Mouse (Mus musculus) forebrain, embryonic 16.5 days (tissue): ENCODE results near the gene Hprt. TPM values are rescaled to one million over a fixed set of nuclear protein-coding genes. Genes with fewer than 3 reads are reported as not detected.
A peak's percentile ranks its signal among the peaks of the same experiment; 100 is the strongest.

ENCODE experiments used
- ATAC-seq: fragments of 200-750 bp; cut with Nextera tagmentation; 2 replicates; pipeline ENCODE4 v1.8.0; 2017; ENCODE audit warnings: mild to moderate bottlenecking, moderate library complexity
- H3K27ac ChIP-seq: fragments of 300-500 bp; sonication (generic); 2 replicates; pipeline ENCODE4 v1.5.1; 2014; ENCODE audit warnings: low read length, control low read depth
- H3K27me3 ChIP-seq: fragments of 300-500 bp; sonication (generic); replicated peaks from 2 replicates; pipeline ENCODE4 v1.6.1; 2014; ENCODE audit warnings: low read length; ENCODE audit not compliant: control insufficient read depth, insufficient read depth
- H3K36me3 ChIP-seq: fragments of 300-500 bp; sonication (generic); 2 replicates; pipeline ENCODE4 v1.6.1; 2014; ENCODE audit not compliant: control insufficient read depth, insufficient read depth
- H3K4me1 ChIP-seq: fragments of 300-500 bp; sonication (generic); replicated peaks from 2 replicates; pipeline ENCODE4 v1.6.1; 2014; ENCODE audit warnings: low read length; ENCODE audit not compliant: control insufficient read depth, insufficient read depth
- H3K4me2 ChIP-seq: fragments of 300-500 bp; sonication (generic); 2 replicates; pipeline ENCODE4 v1.6.1; 2014; ENCODE audit warnings: mild to moderate bottlenecking, low read length, control low read depth
- H3K4me3 ChIP-seq: fragments of 300-500 bp; sonication (generic); replicated peaks from 2 replicates; pipeline ENCODE4 v1.5.1; 2014; ENCODE audit warnings: mild to moderate bottlenecking, low read length, control low read depth
- H3K9ac ChIP-seq: fragments of 300-500 bp; sonication (generic); replicated peaks from 2 replicates; pipeline ENCODE4 v1.6.1; 2014; ENCODE audit warnings: low read depth, low read length, control low read depth
- H3K9me3 ChIP-seq: fragments of 300-500 bp; sonication (generic); 2 replicates; pipeline ENCODE4 v1.6.1; 2016; ENCODE audit warnings: low read length; ENCODE audit not compliant: control insufficient read depth
- WGBS: fragments of 180-500 bp; shearing (Covaris S2); extraction: QIAGEN DNeasy Blood & Tissue Kit; methylation state at CpG from one replicate; pipeline ENCODE4 v1.1.7; 2014; 5-methylcytosine and 5-hydroxymethylcytosine counted together
- polyA plus RNA-seq: library from polyadenylated mRNA; unstranded; fragments of >200 nt; fragmentation: Nextera tagmentation; extraction: Ambion mirVana; gene quantifications from 2 replicates; pipeline ENCODE4 v1.2.1, GENCODE M21; 2015

Gene Hprt
- polyA plus RNA-seq: 88.1 and 93.3 TPM in 2 replicates

- Histone ChIP-seq H3K4me2 (peak within 1 kb of the TSS; percentile 55), H3K4me1 (peaks cover 5% of the 10 kb centered on the region), H3K27ac (peak within 1 kb of the TSS; percentile 91), H3K9me3 (no peaks in the 10 kb centered on the region), H3K9ac (peak within 1 kb of the TSS; percentile 79), H3K4me3 (peak within 1 kb of the TSS; percentile 68), H3K36me3 (no peaks in the 10 kb centered on the region), H3K27me3 (no peaks in the 10 kb centered on the region)
- 17% methylated on average over 65 of the region's 72 CpGs for WGBS
- ATAC-seq: peak; percentile 98
These were observed at the start of gene Hprt for GRCm38 (mm10) chrX:52987905-52988783. Gene Hprt (plus strand): TSS chrX:52988137.

DNA sequence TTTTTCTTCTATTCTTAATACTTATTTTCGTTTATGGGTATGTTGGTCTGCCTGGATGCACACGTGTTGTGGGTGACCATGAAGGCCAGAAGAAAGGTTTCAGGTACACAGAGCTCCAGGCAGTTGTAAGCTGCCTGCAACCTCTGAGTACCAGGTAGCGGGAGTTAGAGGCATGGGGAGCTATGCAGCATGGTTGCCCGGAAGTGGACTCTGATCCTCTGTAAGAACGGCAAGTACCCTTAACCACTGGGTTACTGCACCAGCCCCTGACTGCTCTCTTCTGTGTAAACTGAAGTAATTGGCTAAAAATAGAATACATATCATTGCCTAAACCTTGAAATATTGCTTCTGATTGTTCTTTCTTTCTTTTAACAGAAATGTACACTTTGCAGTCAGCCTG, 42.4 kb upstream of the Hprt start:
- Histone ChIP-seq H3K4me3 (no peak overlapping the region), H3K4me1 (no peaks in the 10 kb centered on the region), H3K4me2 (no peak overlapping the region), H3K27ac (no peak overlapping the region), H3K9me3 (no peaks in the 10 kb centered on the region), H3K27me3 (no peaks in the 10 kb centered on the region), H3K9ac (no peak overlapping the region), H3K36me3 (peaks cover 8% of the 10 kb centered on the region)
- ATAC-seq: no peak
- WGBS: 94% methylated on average over 5 of the region's 5 CpGs

DNA sequence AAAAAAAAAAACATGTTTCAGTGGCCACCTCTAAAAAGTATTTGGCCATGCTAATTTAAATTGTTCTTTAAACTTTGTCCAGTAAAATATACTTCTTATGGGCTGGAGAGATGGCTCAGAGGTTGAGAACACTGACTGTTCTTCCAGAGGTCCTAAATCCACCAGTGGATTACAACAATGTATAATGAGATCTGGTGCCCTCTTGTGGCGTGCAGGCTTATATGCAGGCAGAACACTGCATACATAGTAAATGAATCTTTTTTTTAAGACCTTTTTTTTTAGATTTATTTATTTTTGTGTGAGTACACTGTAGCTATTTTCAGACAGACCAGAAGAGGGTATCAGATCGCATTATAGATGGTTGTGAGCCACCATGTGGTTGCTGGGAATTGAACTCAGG, 38.2 kb upstream of the Hprt start:
- Histone ChIP-seq H3K9ac (no peak overlapping the region), H3K36me3 (peaks cover 7% of the 10 kb centered on the region)
- WGBS: 54% methylated on average over 2 of the region's 2 CpGs

GRCm38 (mm10) chrX:52956942-52957341, 31.0 kb upstream of the Hprt start:
- no peak overlapping the region for H3K4me3 ChIP-seq
- no peak for ATAC-seq
- H3K36me3 ChIP-seq: 0 out of 2 replicates have a peak, but pooled peaks cover 3% of the 10 kb centered on the region
- WGBS: 98% methylated on average over 4 of the region's 4 CpGs
- H3K27me3 ChIP-seq: no peaks in the 10 kb centered on the region
- no peak overlapping the region for H3K27ac ChIP-seq
- no peak overlapping the region for H3K4me2 ChIP-seq
- no peaks in the 10 kb centered on the region for H3K9me3 ChIP-seq
- H3K9ac ChIP-seq: no peak overlapping the region
- no peaks in the 10 kb centered on the region for H3K4me1 ChIP-seq

More for the DNA sequence above, 38.2 kb upstream of the Hprt start:
- Histone ChIP-seq H3K27me3 (no peaks in the 10 kb centered on the region), H3K27ac (no peak overlapping the region), H3K4me1 (no peaks in the 10 kb centered on the region), H3K4me2 (no peak overlapping the region), H3K4me3 (no peak overlapping the region), H3K9me3 (no peaks in the 10 kb centered on the region)
- ATAC-seq: no peak

GRCm38 (mm10) chrX:52961559-52962110, 26.3 kb upstream of the Hprt start:
- H3K27me3 ChIP-seq: no peaks in the 10 kb centered on the region
- H3K4me1 ChIP-seq: no peaks in the 10 kb centered on the region
- no peak overlapping the region for H3K4me3 ChIP-seq
- H3K9ac ChIP-seq: no peak overlapping the region
- no peak overlapping the region for H3K27ac ChIP-seq
- no peaks in the 10 kb centered on the region for H3K36me3 ChIP-seq
- ATAC-seq: peak; percentile 23; the same call in 1 of the 2 replicates
- 34% methylated on average over 5 of the region's 5 CpGs for WGBS
- H3K9me3 ChIP-seq: no peaks in the 10 kb centered on the region
- no peak overlapping the region for H3K4me2 ChIP-seq

- H3K27ac ChIP-seq: no peak overlapping the region
- H3K27me3 ChIP-seq: no peaks in the 10 kb centered on the region
- H3K9me3 ChIP-seq: no peaks in the 10 kb centered on the region
- H3K4me3 ChIP-seq: no peak overlapping the region
- WGBS: 91% methylated on average over 2 of the region's 2 CpGs
- no peaks in the 10 kb centered on the region for H3K36me3 ChIP-seq
- H3K9ac ChIP-seq: no peak overlapping the region
- no peak overlapping the region for H3K4me2 ChIP-seq
- no peak for ATAC-seq
- H3K4me1 ChIP-seq: no peaks in the 10 kb centered on the region
These were observed 22.8 kb upstream of the Hprt start for GRCm38 (mm10) chrX:52965149-52965548.

GRCm38 (mm10) chrX:52971211-52972006, 16.5 kb upstream of the Hprt start:
- Histone ChIP-seq H3K27ac (no peak overlapping the region), H3K27me3 (no peaks in the 10 kb centered on the region), H3K9me3 (no peaks in the 10 kb centered on the region), H3K36me3 (no peaks in the 10 kb centered on the region), H3K4me1 (no peaks in the 10 kb centered on the region), H3K9ac (no peak overlapping the region), H3K4me3 (no peak overlapping the region), H3K4me2 (no peak overlapping the region)
- WGBS: 57% methylated on average over 3 of the region's 3 CpGs
- ATAC-seq: no peak

GRCm38 (mm10) chrX:52972129-52972528, 15.8 kb upstream of the Hprt start:
- no peaks in the 10 kb centered on the region for H3K27me3 ChIP-seq
- 63% methylated on average over 1 of the region's 1 CpGs for WGBS
- no peaks in the 10 kb centered on the region for H3K9me3 ChIP-seq
- H3K9ac ChIP-seq: no peak overlapping the region
- no peak overlapping the region for H3K4me2 ChIP-seq
- no peaks in the 10 kb centered on the region for H3K4me1 ChIP-seq
- no peak overlapping the region for H3K27ac ChIP-seq
- no peak overlapping the region for H3K4me3 ChIP-seq
- ATAC-seq: no peak
- no peaks in the 10 kb centered on the region for H3K36me3 ChIP-seq

DNA sequence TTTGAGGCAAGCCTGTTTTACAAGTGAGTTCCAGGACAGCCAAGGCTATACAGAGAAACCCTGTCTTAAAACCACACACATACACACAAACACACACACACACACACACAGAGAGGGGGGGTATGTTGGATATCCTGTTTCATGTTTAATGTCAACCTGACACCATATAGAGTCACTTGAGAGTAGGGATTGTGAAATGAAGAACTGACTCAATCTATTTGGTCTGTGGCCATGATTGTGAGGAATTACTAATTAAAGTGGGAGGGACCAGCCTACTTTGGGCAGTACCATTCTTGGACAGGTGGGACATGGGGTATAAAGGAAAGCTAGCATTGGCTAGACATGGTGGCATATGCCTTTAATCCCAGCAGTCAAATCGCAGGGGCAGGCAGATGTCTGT, 15.3 kb upstream of the Hprt start:
- no peak for ATAC-seq
- 78% methylated on average over 1 of the region's 1 CpGs for WGBS
- H3K27ac ChIP-seq: no peak overlapping the region
- H3K4me2 ChIP-seq: no peak overlapping the region
- no peaks in the 10 kb centered on the region for H3K9me3 ChIP-seq
- H3K9ac ChIP-seq: no peak overlapping the region
- no peaks in the 10 kb centered on the region for H3K27me3 ChIP-seq
- no peaks in the 10 kb centered on the region for H3K36me3 ChIP-seq
- H3K4me1 ChIP-seq: no peaks in the 10 kb centered on the region
- no peak overlapping the region for H3K4me3 ChIP-seq
